Mouse (Mus musculus): ENCODE results near the gene Slc9a9. TPM values are rescaled to one million over a fixed set of nuclear protein-coding genes. Genes with fewer than 3 reads are reported as not detected.

Slc9a9 gene
- total RNA-seq, 2 experiments from 2014 or later: 19.1 to 20.8 TPM

DNA sequence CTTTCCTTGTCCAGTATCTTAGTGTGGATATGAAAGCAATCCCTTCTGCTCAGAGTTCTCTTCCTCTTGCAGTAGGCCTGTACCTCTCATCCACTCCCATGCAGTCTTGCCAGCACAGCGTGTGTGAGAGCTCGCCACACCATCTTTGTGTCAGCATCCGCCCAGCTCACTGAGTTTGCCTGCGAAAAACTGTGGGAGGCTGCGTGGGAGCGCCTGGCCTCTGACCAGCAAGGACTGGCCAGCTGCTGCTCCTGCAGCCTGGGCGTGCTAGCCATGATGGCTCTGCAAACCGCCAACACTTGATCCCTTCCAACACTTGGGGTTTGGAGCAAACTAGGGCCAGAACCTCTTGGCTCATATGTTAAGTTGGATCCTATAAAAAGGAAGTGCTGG lies 11.4 kb downstream of the Slc9a9 start:
- no peak for ATAC-seq (ENCODE audit: poor library complexity, severe bottlenecking)

DNA sequence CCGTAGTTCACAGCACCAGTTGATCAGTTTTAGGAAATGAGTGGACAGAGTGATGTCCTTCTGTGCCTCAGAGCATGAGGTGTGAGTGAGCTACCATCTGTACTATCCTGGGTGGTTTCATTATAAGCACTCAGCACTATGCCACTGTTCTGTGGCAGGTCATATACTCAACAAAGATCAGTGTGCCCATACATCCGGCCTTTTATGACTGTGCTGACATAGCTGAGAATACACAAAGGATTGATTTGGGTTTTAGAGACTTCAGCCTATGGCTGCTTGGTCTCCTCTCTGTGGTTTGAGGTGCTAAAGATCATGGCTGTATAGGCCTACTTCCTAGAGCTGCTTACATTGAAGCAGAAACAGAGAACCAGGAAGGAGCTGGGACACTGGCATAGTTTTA lies 12.6 kb downstream of the Slc9a9 start:
- peak; percentile 64 for ATAC-seq (ENCODE audit: poor library complexity, severe bottlenecking)

DNA sequence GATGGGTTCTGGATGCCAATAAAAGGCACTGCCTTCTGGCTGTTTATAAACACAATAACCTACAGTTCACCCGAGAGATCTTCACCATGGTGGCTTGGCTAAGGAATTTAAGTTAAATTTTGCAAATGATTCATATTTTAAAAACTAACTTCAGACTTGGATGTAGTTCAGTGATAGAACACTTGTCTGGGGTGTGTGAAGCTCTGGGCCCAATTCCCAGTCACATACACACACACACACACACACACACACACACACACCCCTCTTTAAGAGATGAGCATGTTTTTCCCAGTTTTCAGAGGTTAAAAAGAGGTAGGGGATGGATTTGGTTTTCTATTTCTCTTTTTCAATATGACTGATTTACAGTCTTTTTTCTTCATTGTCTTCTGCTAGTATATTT lies 15.9 kb downstream of the Slc9a9 start:
- no peak for ATAC-seq (ENCODE audit: poor library complexity, severe bottlenecking)

DNA sequence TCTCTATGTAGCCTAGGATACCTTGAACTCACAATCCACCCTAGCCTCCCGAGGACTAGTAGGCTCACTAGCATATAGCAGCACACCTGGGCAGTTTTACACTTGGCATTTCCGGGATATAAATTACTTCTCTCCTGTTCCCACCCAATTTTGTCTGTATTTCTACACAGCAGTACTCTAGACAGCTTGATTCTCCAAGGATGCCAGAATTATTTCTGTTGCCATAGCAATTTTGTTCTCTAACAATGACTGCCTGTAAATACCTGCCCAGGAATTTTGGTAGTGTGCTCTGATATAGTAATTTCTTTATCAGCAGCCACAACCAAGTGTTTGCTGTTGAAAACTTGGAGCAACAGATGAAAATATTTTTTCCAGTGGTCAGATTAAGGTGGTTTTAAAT lies 16.7 kb downstream of the Slc9a9 start:
- ATAC-seq (ENCODE audit: poor library complexity, severe bottlenecking): no peak

DNA sequence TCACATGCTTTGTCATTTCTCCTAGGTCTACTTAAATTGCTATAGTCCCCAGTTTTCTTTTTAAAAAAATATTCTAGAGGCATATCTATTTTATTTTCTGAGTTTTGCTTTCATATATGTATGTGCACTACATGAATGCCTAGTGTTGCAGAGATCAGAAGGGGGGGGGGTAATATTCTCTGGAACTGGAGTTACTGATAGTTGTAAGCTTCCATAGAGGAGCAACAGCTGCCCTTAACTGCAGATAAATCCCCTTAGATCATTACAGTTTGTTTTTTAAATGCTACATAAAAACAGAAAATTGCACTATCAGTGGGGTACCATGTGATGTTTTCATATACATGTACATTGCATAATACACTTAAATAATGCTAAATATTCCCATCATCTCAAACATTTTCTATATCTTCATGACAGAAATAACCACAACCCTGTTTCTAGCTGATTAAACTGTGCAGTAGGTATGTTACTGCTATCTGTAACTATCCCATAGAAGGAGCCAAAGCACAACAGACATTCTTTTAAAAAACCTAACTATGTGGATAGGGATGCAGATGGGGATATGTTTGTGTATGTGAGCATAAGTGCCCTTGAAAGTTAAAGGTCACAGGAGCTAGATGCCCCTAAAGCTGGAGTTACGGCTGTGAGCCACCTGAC lies 17.6 kb downstream of the Slc9a9 start:
- ATAC-seq (ENCODE audit: poor library complexity, severe bottlenecking): no peak

DNA sequence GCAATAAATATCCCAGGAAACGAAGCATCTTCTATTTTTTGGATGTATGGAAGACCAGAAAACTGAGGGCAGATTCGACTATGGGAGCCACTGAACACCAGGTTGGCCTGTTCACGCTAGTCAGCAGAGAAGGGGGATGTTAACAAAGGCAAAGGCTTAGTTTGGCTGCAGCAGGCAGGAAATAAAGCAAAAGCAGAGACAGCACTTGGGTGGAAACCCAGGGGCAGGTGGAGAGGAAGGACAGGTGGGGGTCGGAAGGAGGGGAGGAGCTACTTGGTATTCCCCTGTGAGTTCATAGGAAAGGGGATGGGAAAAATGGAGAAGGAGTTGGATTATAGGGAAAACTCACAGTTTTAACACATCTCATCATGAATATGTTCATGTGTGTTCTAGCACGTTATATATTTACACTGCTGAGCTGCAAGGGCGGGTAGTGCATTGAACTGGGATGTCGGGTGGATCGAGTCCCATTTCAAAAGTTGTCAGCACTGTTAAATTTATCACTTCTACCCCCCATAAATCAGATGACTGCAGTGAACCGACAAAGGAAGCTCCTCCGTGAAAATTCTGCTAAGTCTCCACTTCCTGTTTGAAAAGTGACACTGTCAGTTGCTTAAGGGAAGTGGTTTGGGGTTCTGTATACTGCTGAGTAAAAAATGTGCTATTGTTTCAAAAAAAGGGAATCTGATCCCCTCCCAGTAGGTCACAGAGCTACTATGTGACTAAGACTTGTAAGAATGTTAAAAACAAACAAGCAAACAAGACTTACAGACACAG lies 21.8 kb downstream of the Slc9a9 start:
- peak; percentile 75 for ATAC-seq (ENCODE audit: poor library complexity, severe bottlenecking)

DNA sequence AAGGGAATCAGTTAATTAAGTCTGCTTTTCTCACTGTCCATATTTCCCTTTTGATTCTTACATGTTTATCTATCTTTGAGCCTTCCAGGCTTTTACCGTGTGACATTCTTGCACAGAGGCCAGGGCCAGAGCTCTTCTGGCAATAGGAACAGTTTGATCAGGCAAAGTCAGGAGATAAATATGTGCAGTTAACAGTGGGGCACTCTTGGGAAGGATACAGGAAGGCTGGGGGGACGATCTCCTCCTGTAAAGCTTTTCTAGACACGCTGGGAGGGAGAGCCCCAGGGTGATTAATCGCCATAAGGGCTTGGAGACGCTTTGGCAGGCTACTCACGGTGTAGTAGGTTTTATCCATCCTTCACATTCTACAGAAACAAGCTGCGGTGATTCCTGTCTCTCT lies 22.4 kb downstream of the Slc9a9 start:
- no peak; the same call in 1 of the 2 replicates for ATAC-seq (ENCODE audit: poor library complexity, severe bottlenecking)

DNA sequence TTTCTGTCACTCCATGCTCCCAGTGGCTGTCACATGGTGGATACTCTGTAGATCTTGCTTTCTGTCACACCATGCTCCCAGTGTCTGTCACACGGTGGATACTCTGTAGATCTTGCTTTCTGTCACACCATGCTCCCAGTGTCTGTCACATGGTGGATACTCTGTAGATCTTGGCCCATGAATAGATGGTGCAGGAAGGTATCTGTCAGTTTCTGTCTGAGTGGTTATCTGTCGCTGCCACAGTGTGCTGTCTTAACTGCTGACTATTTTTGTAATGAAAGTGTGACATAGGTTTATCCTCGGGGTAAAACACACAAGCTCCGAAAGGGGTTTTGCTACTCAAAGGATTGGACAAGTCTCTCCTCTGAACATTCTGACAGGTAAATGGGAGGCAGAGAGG lies 24.5 kb downstream of the Slc9a9 start:
- no peak for ATAC-seq (ENCODE audit: poor library complexity, severe bottlenecking)

DNA sequence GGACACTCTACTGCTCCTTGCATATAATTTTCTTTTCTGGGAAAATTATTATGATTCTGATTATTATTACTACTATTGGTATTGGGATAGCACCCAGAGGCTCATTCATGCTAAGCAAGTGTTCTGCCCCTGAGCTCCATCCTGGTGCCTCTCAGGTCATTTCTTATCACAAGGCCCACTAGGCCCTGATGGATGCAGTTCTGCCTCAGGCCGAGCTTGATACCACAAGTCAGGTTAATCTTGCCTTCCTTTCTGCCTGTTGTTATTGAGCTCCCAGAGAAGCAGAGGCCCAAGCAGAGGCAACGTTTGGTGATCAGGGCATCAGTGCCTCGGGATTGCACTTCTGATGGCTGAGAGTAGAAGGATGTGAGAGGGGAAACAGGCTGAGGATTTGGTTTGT lies 25.3 kb downstream of the Slc9a9 start:
- ATAC-seq (ENCODE audit: poor library complexity, severe bottlenecking): no peak

DNA sequence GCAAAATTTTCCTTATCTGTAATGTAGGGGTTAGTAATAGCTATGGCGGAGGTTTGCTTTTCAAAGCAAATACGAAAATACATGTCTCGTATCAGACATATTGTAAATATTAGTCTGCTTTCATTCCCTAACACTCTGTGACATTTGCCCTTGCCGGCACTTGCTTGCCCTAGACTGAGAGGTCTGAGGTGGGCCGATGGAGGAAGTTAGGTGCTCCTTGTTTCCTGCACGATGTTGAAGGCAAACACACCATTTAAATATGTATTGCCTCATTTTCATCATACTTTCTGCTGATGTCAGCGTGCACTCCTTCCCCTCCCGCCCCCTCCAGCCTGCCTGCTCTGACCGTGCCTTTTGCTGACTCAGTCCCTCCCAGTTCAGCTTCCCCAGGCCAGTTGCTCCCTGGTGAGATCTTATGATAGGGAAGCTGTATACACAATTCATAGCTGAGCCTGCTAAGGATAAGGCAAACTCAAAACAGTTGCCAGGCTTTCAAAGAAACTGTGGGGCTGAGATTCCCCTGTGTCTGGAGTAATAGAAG lies 26.9 kb downstream of the Slc9a9 start:
- peak; percentile 78 for ATAC-seq (ENCODE audit: poor library complexity, severe bottlenecking)

DNA sequence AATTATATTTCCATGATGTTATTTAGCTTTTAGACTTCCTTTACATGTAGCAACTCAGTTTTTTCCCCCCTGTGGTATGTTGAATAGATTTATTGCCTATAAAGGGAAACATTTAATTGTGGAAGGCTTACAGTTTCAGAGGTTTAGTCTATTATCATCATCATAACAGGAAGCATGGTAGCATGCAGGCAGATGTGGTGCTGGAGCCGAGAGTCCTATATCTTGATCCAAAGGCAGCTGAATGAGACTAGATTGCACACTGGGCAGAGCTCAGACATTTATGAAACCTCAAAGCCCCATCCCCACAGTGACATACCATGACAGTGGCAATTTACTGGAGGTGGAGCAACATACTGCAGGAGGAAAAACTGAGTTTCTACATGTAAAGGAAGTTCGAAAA lies 28.5 kb downstream of the Slc9a9 start:
- no peak for ATAC-seq (ENCODE audit: poor library complexity, severe bottlenecking)

DNA sequence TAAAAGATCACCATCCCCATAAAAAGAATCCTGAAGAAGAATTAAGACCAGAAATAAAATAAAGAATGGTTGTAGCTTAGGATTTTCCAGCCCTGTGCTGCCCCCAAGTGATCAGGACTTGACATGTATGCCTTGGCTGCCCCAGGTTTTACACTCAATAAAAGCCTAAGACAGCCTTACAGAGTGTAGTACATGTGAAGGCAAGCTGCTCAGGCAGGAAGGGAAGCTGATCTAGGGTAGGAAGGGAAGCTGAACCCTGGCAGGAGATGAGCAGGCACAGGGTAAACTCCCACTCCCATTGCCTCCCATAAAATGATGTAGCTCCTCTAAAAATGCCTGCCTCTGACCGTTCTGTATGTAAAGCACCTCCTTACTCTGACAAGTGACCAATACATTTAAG lies 30.8 kb downstream of the Slc9a9 start:
- ATAC-seq (ENCODE audit: poor library complexity, severe bottlenecking): 0 out of 2 replicates have a peak, but pooled peaks have one; percentile 33

DNA sequence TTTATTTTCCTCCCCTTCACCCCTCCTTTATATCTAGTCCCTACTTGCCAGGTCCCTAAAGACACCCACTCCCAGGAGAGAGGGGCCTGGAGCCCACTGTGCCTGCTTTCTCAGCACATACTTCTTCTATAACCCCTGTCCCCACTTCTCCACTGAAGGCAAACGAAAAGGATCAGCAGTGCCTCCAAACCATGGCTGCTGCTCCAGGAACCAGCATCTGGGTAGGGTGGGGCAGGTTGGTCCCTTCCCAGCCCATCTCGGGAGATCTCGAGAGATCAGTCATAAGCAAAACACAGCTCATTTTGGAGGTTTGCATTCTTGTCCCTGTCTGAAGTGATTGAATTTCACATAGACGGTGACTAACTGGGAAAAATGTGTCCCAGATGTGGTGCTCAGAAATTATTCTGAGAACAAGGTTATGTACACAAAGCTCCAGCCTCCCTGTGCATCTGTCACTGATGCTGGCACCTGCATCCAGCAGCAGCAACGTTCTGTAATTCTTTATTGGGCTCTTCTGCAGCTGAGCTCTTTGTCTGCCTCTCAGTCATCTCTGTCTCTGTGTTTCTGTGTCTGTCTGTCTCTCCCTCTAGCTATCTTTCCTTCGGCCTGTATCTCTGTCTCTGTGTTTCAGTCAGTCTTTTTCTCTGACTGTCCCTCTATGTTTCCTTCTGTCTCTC lies 31.6 kb downstream of the Slc9a9 start:
- no peak for ATAC-seq (ENCODE audit: poor library complexity, severe bottlenecking)

DNA sequence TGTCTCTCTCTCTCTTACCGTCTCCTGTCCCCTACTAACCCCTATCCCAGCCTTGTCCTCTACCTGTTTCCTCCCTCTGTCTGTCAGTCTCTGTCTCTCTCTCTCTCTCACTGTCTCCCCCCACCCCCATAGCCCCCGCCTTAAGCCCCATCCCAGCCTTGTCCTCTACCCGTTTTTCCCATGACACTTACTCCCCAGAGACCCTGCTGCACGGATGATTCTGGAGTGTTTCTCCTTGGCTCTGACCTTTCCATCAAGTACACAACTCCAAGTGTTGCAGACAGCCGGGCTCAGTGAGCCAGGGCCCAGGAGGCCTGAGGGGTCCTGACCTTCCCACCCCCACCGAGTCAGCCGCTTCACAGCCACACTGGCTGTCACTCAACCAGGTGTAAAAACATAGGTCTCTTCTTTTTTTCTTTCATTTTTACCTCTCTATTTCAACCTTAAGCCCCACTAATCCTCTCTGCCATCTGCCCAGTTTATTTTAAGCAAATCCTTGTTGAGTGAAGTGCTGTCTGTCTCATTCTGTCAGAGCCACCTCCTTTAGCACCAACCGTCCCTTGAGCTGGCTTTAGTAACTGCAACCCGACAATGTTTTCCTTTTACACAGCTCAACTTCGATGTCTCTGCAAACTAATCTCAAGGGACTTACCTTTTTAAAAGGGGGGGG lies 32.4 kb downstream of the Slc9a9 start:
- no peak for ATAC-seq (ENCODE audit: poor library complexity, severe bottlenecking)

DNA sequence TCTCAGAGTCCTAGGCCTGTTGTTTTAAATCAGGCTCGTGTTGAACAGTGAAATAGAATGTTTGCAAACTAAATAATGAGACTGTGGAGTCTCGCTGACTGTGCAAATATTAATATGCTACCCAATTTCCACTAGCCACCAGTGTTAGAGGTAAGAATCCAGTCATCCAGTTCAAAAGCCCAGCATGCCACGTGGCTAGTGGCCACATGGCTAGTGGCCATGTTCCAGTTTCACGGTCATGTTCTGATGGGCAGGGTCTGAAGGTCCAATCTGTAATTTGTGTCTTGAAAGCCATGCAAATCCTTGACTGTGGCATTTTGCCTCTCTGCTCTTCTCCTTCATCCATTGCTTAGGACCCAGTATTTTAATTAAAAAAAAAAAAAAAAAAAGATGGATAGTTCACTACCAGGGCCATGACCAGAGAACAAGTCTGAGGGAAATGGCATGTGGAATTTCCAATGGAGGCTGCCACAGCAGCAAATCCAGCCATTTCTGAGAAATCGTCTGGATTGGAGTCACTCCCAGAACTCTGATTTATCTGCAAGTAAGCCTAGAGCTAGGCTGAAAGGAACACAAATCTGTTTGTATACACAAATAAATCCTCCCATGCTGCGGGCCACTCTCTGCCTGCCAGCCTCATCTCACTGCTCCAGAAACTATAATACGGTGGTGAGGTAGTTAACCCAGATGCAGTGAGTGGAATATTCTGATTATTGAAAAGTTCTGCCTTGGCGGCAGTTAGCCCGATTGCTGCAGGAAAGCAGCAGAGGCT lies 35.5 kb downstream of the Slc9a9 start:
- ATAC-seq (ENCODE audit: poor library complexity, severe bottlenecking): no peak

DNA sequence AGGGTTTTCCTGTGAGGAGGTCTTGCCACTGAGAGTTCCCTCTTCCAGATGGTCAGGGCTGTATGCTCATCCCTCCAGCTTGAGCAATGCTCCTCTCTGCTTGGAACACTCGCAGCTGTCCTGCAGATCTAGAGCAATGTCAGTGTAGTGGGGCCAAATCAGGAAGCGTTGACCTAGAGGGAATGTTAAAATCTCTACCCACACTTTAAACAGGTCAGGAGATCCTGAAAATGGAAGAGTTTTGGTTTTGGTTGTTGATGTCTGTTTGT lies 36.0 kb downstream of the Slc9a9 start:
- ATAC-seq (ENCODE audit: poor library complexity, severe bottlenecking): no peak

DNA sequence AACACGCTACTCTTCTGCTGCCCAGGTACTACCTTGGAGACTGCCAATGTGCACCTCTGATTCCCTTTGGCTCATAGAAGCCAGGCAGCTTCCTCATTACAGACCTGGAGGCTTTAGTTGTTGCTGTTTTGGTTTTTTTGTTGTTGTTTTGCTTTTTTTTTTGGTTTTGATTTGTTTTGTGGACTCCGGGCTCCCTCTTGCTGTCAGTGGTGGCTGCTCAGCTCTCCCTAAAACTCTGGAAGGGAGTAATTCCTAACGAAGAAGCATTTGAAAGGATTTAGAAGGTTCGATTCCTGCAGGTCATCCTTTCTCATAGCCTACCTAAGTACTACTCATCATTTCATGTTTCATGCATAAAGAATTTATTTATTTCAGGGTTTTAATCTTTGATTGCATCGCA lies 42.4 kb downstream of the Slc9a9 start:
- no peak for ATAC-seq (ENCODE audit: poor library complexity, severe bottlenecking)

DNA sequence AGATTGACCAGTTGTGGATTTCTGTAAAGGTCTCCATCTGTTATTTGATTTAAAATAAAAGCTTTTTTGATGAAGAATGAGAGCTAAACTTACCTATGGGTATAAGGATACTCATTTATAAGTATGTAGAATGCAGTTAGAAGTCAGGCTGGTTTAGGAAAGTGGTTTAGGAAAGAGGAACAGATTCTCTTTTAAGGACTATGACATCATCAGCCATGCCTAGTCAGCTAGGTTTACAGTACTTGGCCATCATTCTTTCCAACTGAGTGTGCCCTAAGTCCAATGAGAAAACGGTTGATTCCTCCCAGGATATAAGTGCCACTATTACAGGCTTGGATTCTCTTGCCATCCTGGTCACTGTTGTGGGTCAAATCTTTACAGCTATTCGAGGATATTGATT lies 47.0 kb downstream of the Slc9a9 start:
- ATAC-seq (ENCODE audit: poor library complexity, severe bottlenecking): peak; percentile 74; the same call in 1 of the 2 replicates

DNA sequence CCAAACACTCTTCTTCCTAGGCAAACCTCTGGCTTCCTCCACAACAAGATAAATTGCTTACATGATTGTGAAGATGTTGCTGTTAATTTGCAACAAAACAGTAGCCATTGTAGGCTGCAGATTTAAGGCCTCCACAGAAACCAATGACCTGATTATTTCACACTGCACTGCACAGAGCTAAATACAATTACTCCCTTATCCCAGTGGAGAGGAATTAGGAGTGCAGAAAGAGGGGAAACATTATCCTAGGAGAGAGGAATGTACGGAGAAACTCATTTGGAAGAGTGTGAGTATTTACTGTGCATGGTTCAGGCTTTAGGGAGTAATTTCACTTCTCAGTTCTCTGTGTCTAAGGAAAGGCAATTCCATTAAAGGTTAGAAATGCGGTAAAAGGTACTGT lies 53.9 kb downstream of the Slc9a9 start:
- no peak for ATAC-seq (ENCODE audit: poor library complexity, severe bottlenecking)

DNA sequence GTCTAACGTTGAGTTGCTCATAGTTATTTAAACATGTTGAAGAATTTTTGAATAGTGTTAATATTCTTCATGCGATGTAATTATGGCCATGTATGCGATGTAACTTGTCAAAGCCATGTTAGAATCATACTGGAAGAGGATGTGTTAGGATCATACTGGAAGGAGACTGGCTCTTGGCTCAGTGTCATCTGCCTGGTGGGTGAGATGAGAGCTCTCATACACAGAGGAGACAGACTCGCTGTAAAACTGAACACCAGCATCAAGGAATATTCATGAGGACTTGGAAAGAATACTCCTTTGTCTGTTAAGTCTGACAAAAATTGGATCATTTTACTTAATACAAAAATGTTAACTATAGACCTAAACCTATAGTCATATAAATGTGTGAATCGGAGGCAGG lies 55.4 kb downstream of the Slc9a9 start:
- no peak for ATAC-seq (ENCODE audit: poor library complexity, severe bottlenecking)

DNA sequence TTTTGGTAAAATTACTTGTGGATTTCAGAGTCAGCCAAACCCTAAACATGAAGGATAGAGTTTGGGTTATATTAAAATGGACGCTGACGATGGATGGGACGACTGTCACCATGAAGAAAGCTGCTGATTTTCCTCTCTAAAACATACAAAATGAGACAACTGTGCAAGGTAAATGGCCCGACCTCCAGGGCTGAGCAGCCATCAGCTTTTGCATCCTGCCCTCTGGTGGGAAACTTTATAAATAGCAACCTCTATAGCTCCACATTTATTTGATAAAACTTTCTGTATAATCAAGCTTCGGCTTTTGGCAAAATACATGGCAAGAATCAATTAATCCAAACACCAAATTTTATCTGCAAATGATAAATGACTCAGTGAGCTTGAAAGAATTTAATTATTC lies 57.7 kb downstream of the Slc9a9 start:
- ATAC-seq (ENCODE audit: poor library complexity, severe bottlenecking): peak; percentile 84

Data from megakaryocyte, adult 5-6 weeks (primary cell).